Mouse (Mus musculus): ENCODE measurements around the gene Zfp948. TPM values are rescaled to one million over a fixed set of nuclear protein-coding genes. Genes with fewer than 3 reads are reported as not detected.

Zfp948 gene
- polyA plus RNA-seq, 1 experiment from 2014 or later, result 18.8 TPM

Other genes starting within 250 kb of the Zfp948 start
- gene Zfp677, start 183.3 kb upstream of the Zfp948 start, polyA plus RNA-seq (2015; fragmentation: Nextera tagmentation; extraction: Ambion mirVana), result 3.1 and 3.4 TPM in 2 replicates
- gene Zfp54, start 143.8 kb upstream of the Zfp948 start, polyA plus RNA-seq (2015; fragmentation: Nextera tagmentation; extraction: Ambion mirVana), result 4.6 and 5.6 TPM in 2 replicates
- gene Zfp51, start 116.6 kb upstream of the Zfp948 start, polyA plus RNA-seq (2015; fragmentation: Nextera tagmentation; extraction: Ambion mirVana), result 13.5 and 15.3 TPM in 2 replicates
- 10.1 and 10.8 TPM in 2 replicates for gene Zfp53, start 78.0 kb upstream of the Zfp948 start, polyA plus RNA-seq (2015; fragmentation: Nextera tagmentation; extraction: Ambion mirVana)
- 5.0 and 5.4 TPM in 2 replicates for gene Zfp52, start 31.5 kb upstream of the Zfp948 start, polyA plus RNA-seq (2015; fragmentation: Nextera tagmentation; extraction: Ambion mirVana)
- gene Zfp983, start 83.6 kb downstream of the Zfp948 start, polyA plus RNA-seq (2015; fragmentation: Nextera tagmentation; extraction: Ambion mirVana), result 5.4 and 5.6 TPM in 2 replicates
- gene Gm10226, start 124.9 kb downstream of the Zfp948 start, polyA plus RNA-seq (2015; fragmentation: Nextera tagmentation; extraction: Ambion mirVana), result 4.4 and 6.3 TPM in 2 replicates
- gene Zfp760, start 140.7 kb downstream of the Zfp948 start, polyA plus RNA-seq (2015; fragmentation: Nextera tagmentation; extraction: Ambion mirVana), result 10.4 and 10.7 TPM in 2 replicates
- 6.1 and 6.5 TPM in 2 replicates for gene Zfp229, start 163.8 kb downstream of the Zfp948 start, polyA plus RNA-seq (2015; fragmentation: Nextera tagmentation; extraction: Ambion mirVana)